Mouse (Mus musculus): ENCODE results near the gene Setd1b. TPM values are rescaled to one million over a fixed set of nuclear protein-coding genes. Genes with fewer than 3 reads are reported as not detected.

Setd1b gene
- total and polyA plus RNA-seq, 2 experiments: 1.8 to 7.2 TPM

- 47% methylated on average over 5 of the region's 5 CpGs for WGBS
- DNase-seq (ENCODE audit: extremely low read depth, low read depth, low spot score): peak; percentile 60
- Histone ChIP-seq H3K27me3 (ENCODE audit: control insufficient read depth, insufficient read depth, low read length) (no peaks in the 10 kb centered on the region), H3K4me1 (ENCODE audit: control insufficient read depth, insufficient read depth, low read length) (peaks cover 23% of the 10 kb centered on the region), H3K27ac (replicated peaks; ENCODE audit: insufficient read depth, low read depth, low read length) (peak overlapping the region; percentile 63), H3K9ac (ENCODE audit: low read depth, low read length) (peak overlapping the region; percentile 47), H3K79me2 (ENCODE audit: control insufficient read depth, insufficient read depth, low read length) (peaks cover 3% of the 10 kb centered on the region; the same call in 1 of the 2 replicates), H3K4me3 (ENCODE audit: insufficient read depth, low read depth, low read length) (peak overlapping the region; percentile 28; the same call in 1 of the 2 replicates), H3K36me3 (ENCODE audit: control insufficient read depth, insufficient read depth, low read length) (peaks cover 58% of the 10 kb centered on the region)
- TF ChIP-seq CTCF (IDR thresholded peaks at IDR 0.05; ENCODE audit: low read depth, low read length) (no peak), POLR2A (IDR thresholded peaks at IDR 0.05; ENCODE audit: extremely low read depth, insufficient read depth, low read length) (0 out of 2 replicates have a peak, but pooled peaks have one; percentile 8)
Observed at GRCm38 (mm10) chr5:123178792-123179191, 36.8 kb downstream of the Setd1b start.

- TF ChIP-seq CTCF (IDR thresholded peaks at IDR 0.05; ENCODE audit: low read depth, low read length): 0 out of 2 replicates have a peak, but pooled peaks have one; percentile 29
- peak; percentile 77 for TF ChIP-seq POLR2A (IDR thresholded peaks at IDR 0.05; ENCODE audit: extremely low read depth, insufficient read depth, low read length)
- Histone ChIP-seq H3K4me1 (ENCODE audit: control insufficient read depth, insufficient read depth, low read length) (peaks cover 23% of the 10 kb centered on the region), H3K27me3 (ENCODE audit: control insufficient read depth, insufficient read depth, low read length) (no peaks in the 10 kb centered on the region), H3K27ac (replicated peaks; ENCODE audit: insufficient read depth, low read depth, low read length) (peak overlapping the region; percentile 84), H3K9ac (ENCODE audit: low read depth, low read length) (peak overlapping the region; percentile 79), H3K4me3 (ENCODE audit: insufficient read depth, low read depth, low read length) (peak overlapping the region; percentile 51), H3K79me2 (ENCODE audit: control insufficient read depth, insufficient read depth, low read length) (peaks cover 3% of the 10 kb centered on the region; the same call in 1 of the 2 replicates), H3K36me3 (ENCODE audit: control insufficient read depth, insufficient read depth, low read length) (peaks cover 44% of the 10 kb centered on the region)
- WGBS: 39% methylated on average over 15 of the region's 15 CpGs
- DNase-seq (ENCODE audit: extremely low read depth, low read depth, low spot score): peak; percentile 70
Observed at GRCm38 (mm10) chr5:123180390-123180789, 38.4 kb downstream of the Setd1b start.

DNA sequence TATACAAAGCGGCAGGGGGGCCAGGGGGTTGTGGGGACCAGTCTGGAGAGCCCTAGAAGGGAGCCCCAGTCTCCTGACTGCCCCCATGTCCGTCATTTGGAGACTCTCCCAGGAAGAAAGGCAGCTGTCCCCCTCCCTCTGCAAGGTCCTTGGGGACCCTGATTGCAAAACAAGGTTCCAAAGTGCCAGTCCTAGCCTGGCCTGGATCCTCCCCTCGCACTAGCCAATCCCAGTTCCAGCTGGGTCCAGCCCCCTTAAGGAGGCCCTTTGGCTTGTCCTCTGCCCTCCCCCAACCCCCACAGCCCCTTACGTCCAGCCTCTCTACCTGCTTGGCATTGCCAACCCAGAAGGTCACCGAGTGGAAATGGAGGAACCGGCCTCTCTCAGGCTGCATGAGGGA, 39.5 kb downstream of the Setd1b start:
- H3K4me1 ChIP-seq (ENCODE audit: control insufficient read depth, insufficient read depth, low read length): peaks cover 29% of the 10 kb centered on the region
- H3K27ac ChIP-seq (replicated peaks; ENCODE audit: insufficient read depth, low read depth, low read length): peak overlapping the region; percentile 97
- peak overlapping the region; percentile 51 for H3K4me3 ChIP-seq (ENCODE audit: insufficient read depth, low read depth, low read length)
- TF ChIP-seq POLR2A (IDR thresholded peaks at IDR 0.05; ENCODE audit: extremely low read depth, insufficient read depth, low read length) (peak; percentile 60; the same call in 1 of the 2 replicates), CTCF (IDR thresholded peaks at IDR 0.05; ENCODE audit: low read depth, low read length) (no peak)
- H3K9ac ChIP-seq (ENCODE audit: low read depth, low read length): peak overlapping the region; percentile 97
- no peaks in the 10 kb centered on the region for H3K27me3 ChIP-seq (ENCODE audit: control insufficient read depth, insufficient read depth, low read length)
- DNase-seq (ENCODE audit: extremely low read depth, low read depth, low spot score): peak; percentile 95
- 24% methylated on average over 6 of the region's 6 CpGs for WGBS
- H3K36me3 ChIP-seq (ENCODE audit: control insufficient read depth, insufficient read depth, low read length): peaks cover 33% of the 10 kb centered on the region
- H3K79me2 ChIP-seq (ENCODE audit: control insufficient read depth, insufficient read depth, low read length): peaks cover 3% of the 10 kb centered on the region; the same call in 1 of the 2 replicates

GRCm38 (mm10) chr5:123182651-123183050, 40.7 kb downstream of the Setd1b start, which contains the start of gene Hpd:
Gene Hpd (minus strand): TSS chr5:123182727.
- Histone ChIP-seq H3K27me3 (ENCODE audit: control insufficient read depth, insufficient read depth, low read length) (no peaks in the 10 kb centered on the region), H3K4me1 (ENCODE audit: control insufficient read depth, insufficient read depth, low read length) (peaks cover 22% of the 10 kb centered on the region), H3K4me3 (ENCODE audit: insufficient read depth, low read depth, low read length) (peak within 1 kb of the TSS; percentile 51), H3K27ac (replicated peaks; ENCODE audit: insufficient read depth, low read depth, low read length) (peak within 1 kb of the TSS; percentile 97), H3K9ac (ENCODE audit: low read depth, low read length) (peak within 1 kb of the TSS; percentile 97), H3K79me2 (ENCODE audit: control insufficient read depth, insufficient read depth, low read length) (peaks cover 3% of the 10 kb centered on the region; the same call in 1 of the 2 replicates), H3K36me3 (ENCODE audit: control insufficient read depth, insufficient read depth, low read length) (peaks cover 23% of the 10 kb centered on the region)
- DNase-seq (ENCODE audit: extremely low read depth, low read depth, low spot score): peak; percentile 84
- TF ChIP-seq CTCF (IDR thresholded peaks at IDR 0.05; ENCODE audit: low read depth, low read length) (no peak), POLR2A (IDR thresholded peaks at IDR 0.05; ENCODE audit: extremely low read depth, insufficient read depth, low read length) (peak; percentile 88)
- WGBS: 13% methylated on average over 10 of the region's 10 CpGs

- no peaks in the 10 kb centered on the region for H3K36me3 ChIP-seq (ENCODE audit: control insufficient read depth, insufficient read depth, low read length)
- H3K79me2 ChIP-seq (ENCODE audit: control insufficient read depth, insufficient read depth, low read length): peaks cover 3% of the 10 kb centered on the region; the same call in 1 of the 2 replicates
- no peak for TF ChIP-seq POLR2A (IDR thresholded peaks at IDR 0.05; ENCODE audit: extremely low read depth, insufficient read depth, low read length)
- no peak for TF ChIP-seq CTCF (IDR thresholded peaks at IDR 0.05; ENCODE audit: low read depth, low read length)
- peak overlapping the region; percentile 58 for H3K27ac ChIP-seq (replicated peaks; ENCODE audit: insufficient read depth, low read depth, low read length)
- H3K4me1 ChIP-seq (ENCODE audit: control insufficient read depth, insufficient read depth, low read length): peaks cover 13% of the 10 kb centered on the region
- H3K27me3 ChIP-seq (ENCODE audit: control insufficient read depth, insufficient read depth, low read length): no peaks in the 10 kb centered on the region
- no peak overlapping the region for H3K9ac ChIP-seq (ENCODE audit: low read depth, low read length)
- DNase-seq (ENCODE audit: extremely low read depth, low read depth, low spot score): peak; percentile 85
- no peak overlapping the region for H3K4me3 ChIP-seq (ENCODE audit: insufficient read depth, low read depth, low read length)
- 19% methylated on average over 6 of the region's 6 CpGs for WGBS
Observed at GRCm38 (mm10) chr5:123185966-123186365, 44.0 kb downstream of the Setd1b start.

GRCm38 (mm10) chr5:123187306-123187705, 45.3 kb downstream of the Setd1b start:
- TF ChIP-seq POLR2A (IDR thresholded peaks at IDR 0.05; ENCODE audit: extremely low read depth, insufficient read depth, low read length) (no peak), CTCF (IDR thresholded peaks at IDR 0.05; ENCODE audit: low read depth, low read length) (no peak)
- WGBS: 69% methylated on average over 3 of the region's 3 CpGs

More at GRCm38 (mm10) chr5:123187306-123187705, 45.3 kb downstream of the Setd1b start:
- Histone ChIP-seq H3K36me3 (ENCODE audit: control insufficient read depth, insufficient read depth, low read length) (no peaks in the 10 kb centered on the region), H3K27ac (replicated peaks; ENCODE audit: insufficient read depth, low read depth, low read length) (peak overlapping the region; percentile 18; the same call in 1 of the 2 replicates), H3K4me3 (ENCODE audit: insufficient read depth, low read depth, low read length) (no peak overlapping the region), H3K4me1 (ENCODE audit: control insufficient read depth, insufficient read depth, low read length) (peaks cover 20% of the 10 kb centered on the region), H3K27me3 (ENCODE audit: control insufficient read depth, insufficient read depth, low read length) (no peaks in the 10 kb centered on the region), H3K9ac (ENCODE audit: low read depth, low read length) (no peak overlapping the region), H3K79me2 (ENCODE audit: control insufficient read depth, insufficient read depth, low read length) (peaks cover 2% of the 10 kb centered on the region; the same call in 1 of the 2 replicates)
- peak; percentile 90 for DNase-seq (ENCODE audit: extremely low read depth, low read depth, low spot score)
